Mouse (Mus musculus): Measurements from ENCODE around the gene Hif3a.

GRCm38 (mm10) chr7:17015381-17015780, 46.8 kb downstream of the Hif3a start:
- TF ChIP-seq SRF (IDR thresholded peaks at IDR 0.05; ENCODE audit: control insufficient read depth, insufficient read length, low read depth) (no peak), POLR2A (IDR thresholded peaks at IDR 0.05; ENCODE audit: insufficient read length, low read depth) (no peak), E2F4 (IDR thresholded peaks at IDR 0.05; ENCODE audit: insufficient read depth) (no peak), MYOG (IDR thresholded peaks at IDR 0.05; ENCODE audit: control insufficient read depth in 1 of 3, insufficient read depth in 1 of 3, insufficient read length in 2 of 3, low read depth in 2 of 3) (no peak), MAX (IDR thresholded peaks at IDR 0.05; ENCODE audit: low read depth) (no peak), POLR2AphosphoS2 (IDR thresholded peaks at IDR 0.05; ENCODE audit: insufficient read length, low read depth) (no peak)
